Mouse (Mus musculus) C2C12 (cell line): ENCODE data around the gene Nkx2-3. TPM values are rescaled to one million over a fixed set of nuclear protein-coding genes. Genes with fewer than 3 reads are reported as not detected.

Source experiments
- H3K27me3 ChIP-seq: one replicate; pipeline ENCODE4 v1.6.1; 2011; ENCODE audit not compliant: control insufficient read depth, insufficient read depth, insufficient read length
- H3K36me3 ChIP-seq: one replicate; pipeline ENCODE4 v1.6.1; 2011; ENCODE audit not compliant: control insufficient read depth, insufficient read depth
- H3K4me3 ChIP-seq: one replicate; pipeline ENCODE4 v1.5.1; 2011; ENCODE audit warnings: mild to moderate bottlenecking, control low read depth; ENCODE audit not compliant: poor library complexity, insufficient read depth, severe bottlenecking
- H3K79me2 ChIP-seq: one replicate; pipeline ENCODE4 v1.6.1; 2011; ENCODE audit not compliant: control insufficient read depth, insufficient read depth
- H3K79me3 ChIP-seq: one replicate; pipeline ENCODE4 v1.6.1; 2011; ENCODE audit warnings: low read depth, control low read depth
- H3ac ChIP-seq: one replicate; pipeline ENCODE3; 2011; ENCODE audit warnings: low read depth; ENCODE audit not compliant: control insufficient read depth, insufficient read length
- CEBPB ChIP-seq: IDR thresholded peaks from one replicate; pipeline ENCODE4 v1.6.1; 2011; ENCODE audit warnings: low read depth, mild to moderate bottlenecking, control low read depth, moderate library complexity
- CTCF ChIP-seq: IDR thresholded peaks from one replicate; pipeline ENCODE4 v1.5.1; 2011; ENCODE audit not compliant: control insufficient read depth, insufficient read depth, insufficient read length
- FOSL1 ChIP-seq: IDR thresholded peaks from one replicate; pipeline ENCODE4 v1.8.0; 2011; ENCODE audit warnings: mild to moderate bottlenecking, low read length; ENCODE audit not compliant: poor library complexity, insufficient read depth, severe bottlenecking
- MAX ChIP-seq: IDR thresholded peaks from one replicate; pipeline ENCODE4 v1.6.1; 2011; ENCODE audit warnings: mild to moderate bottlenecking, control low read depth
- MYOD1 ChIP-seq: IDR thresholded peaks from one replicate; pipeline ENCODE4 v1.6.1; 2011; ENCODE audit warnings: low read depth; ENCODE audit not compliant: control insufficient read depth, insufficient read length
- MYOG ChIP-seq: IDR thresholded peaks from one replicate; pipeline ENCODE4 v1.6.1; 2011; ENCODE audit not compliant: control insufficient read depth, insufficient read length; ENCODE audit errors: extremely low read depth
- USF1 ChIP-seq: IDR thresholded peaks from one replicate; pipeline ENCODE4 v1.6.1; 2011; ENCODE audit warnings: low read depth, mild to moderate bottlenecking, control low read depth, moderate library complexity
- polyA plus RNA-seq: library from polyadenylated mRNA; unstranded; fragments of >200 nt; fragmentation: generic; extraction: Trizol; gene quantifications from one replicate; pipeline ENCODE4 v1.2.1, GENCODE M21; 2012; ENCODE audit warnings: missing spikeins

Gene Nkx2-3
- polyA plus RNA-seq, 1 experiment, result 0.02 TPM

DNA sequence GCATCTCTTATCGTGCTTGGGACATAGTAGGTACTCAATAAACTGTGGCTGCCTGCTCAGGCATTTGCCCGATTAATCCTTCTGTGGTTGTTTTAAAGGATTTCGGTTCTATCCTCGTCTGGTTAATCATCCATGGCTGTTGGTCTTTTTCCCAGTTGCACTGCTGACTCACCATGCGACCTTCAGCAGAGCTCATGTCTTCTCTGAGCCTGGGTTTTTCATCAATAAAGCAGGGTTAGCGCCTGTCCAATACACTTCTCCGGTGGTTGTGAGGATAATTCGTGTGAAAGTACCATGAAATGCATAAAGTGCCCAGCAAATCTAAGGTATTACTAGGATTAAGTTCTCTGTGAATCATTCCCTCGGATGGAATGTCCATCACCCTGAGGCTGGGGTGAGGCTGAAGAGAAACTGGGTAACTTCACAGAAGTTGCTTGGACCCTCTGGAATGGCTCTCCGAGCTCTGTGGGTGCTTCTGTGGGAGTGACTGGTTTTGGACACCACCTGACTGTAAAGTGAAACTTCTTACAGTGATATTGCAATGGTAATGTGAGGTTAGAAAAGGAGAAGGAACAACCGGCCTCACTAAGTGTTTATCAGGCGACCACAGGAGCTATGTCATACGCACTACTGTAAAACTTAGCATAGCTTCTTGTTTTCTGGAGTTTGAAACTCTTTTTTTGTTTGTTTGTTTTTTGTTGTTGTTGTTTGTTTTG is 32.9 kb upstream of the Nkx2-3 start:
- Histone ChIP-seq H3K27me3 (no peaks in the 10 kb centered on the region), H3ac (no peak overlapping the region), H3K4me3 (no peak overlapping the region), H3K79me2 (no peaks in the 10 kb centered on the region), H3K36me3 (no peaks in the 10 kb centered on the region), H3K79me3 (no peaks in the 10 kb centered on the region)
- TF ChIP-seq MYOD1 (no peak), MYOG (no peak), FOSL1 (no peak), MAX (no peak), CTCF (no peak), CEBPB (no peak)

DNA sequence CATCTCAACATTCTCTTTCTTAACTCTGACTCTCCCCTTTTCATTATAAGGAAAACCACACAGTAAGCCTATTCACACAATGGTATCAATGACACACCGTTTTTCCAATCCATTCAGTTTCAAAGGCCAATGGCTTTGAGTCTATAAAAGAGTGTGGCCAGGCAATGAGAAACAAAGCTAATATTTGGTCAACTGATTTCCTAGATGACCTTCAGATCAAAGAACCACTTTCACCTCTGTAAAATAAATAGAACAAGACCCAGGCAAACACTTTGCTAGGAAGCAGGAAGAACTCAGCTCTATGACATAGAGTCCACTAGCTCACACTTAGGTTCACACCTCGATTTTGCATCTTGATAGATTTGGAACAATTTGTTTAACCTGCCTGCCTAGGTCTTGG is 30.9 kb upstream of the Nkx2-3 start:
- TF ChIP-seq FOSL1 (no peak), USF1 (no peak), MYOD1 (no peak), CEBPB (no peak), CTCF (no peak), MYOG (no peak), MAX (no peak)
- H3K27me3 ChIP-seq, result no peaks in the 10 kb centered on the region
- no peak overlapping the region for H3ac ChIP-seq
- no peaks in the 10 kb centered on the region for H3K79me2 ChIP-seq
- no peak overlapping the region for H3K4me3 ChIP-seq
- no peaks in the 10 kb centered on the region for H3K79me3 ChIP-seq
- H3K36me3 ChIP-seq, result no peaks in the 10 kb centered on the region

DNA sequence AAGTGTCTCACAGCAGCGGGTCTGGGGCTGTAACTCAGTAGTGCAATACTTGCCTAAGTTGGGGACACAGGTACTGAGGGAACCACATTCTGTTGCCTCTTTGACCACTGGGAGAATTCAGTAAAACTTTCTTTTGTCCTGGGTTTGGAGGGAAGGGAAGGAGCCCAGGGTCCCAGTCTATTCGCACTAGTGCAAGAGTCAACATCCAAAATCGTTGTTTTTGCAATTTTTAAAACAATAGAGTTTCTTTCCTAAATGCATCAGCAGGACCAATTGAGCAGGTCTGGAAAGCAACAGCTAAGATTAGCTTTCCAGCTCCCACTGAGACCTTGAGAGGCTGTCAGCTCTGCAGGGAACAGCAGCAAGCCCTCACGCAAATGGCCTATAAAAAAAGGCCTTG is 28.9 kb upstream of the Nkx2-3 start:
- no peaks in the 10 kb centered on the region for H3K27me3 ChIP-seq
- no peaks in the 10 kb centered on the region for H3K79me3 ChIP-seq
- no peak overlapping the region for H3K4me3 ChIP-seq
- no peaks in the 10 kb centered on the region for H3K36me3 ChIP-seq
- no peaks in the 10 kb centered on the region for H3K79me2 ChIP-seq
- H3ac ChIP-seq, result no peak overlapping the region
- TF ChIP-seq CEBPB, result no peak
- no peak for TF ChIP-seq FOSL1
- TF ChIP-seq CTCF, result no peak
- TF ChIP-seq MYOG, result no peak
- TF ChIP-seq MYOD1, result no peak
- TF ChIP-seq MAX, result no peak
- TF ChIP-seq USF1, result no peak

DNA sequence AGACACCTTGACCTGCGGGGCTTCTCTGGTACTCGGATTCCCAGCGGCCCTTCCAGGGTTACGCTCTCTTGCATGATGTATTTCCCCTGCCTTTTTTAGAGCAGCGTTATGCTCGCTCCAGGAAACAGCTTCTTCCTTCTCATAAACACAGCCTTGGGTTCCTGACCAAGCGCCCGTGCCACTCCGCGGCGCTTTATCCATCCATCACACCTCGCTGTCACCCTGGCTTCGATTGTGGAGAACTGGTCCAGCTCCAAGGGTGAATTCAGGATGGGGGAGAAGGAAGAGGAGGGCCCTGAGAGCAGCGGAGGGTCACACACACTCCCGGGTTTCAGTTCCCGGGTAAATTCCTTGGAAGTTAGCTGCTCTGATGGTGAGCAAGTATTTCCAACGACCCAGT is 28.5 kb upstream of the Nkx2-3 start:
- Histone ChIP-seq H3K79me3 (no peaks in the 10 kb centered on the region), H3ac (no peak overlapping the region), H3K36me3 (no peaks in the 10 kb centered on the region), H3K4me3 (no peak overlapping the region), H3K27me3 (no peaks in the 10 kb centered on the region), H3K79me2 (no peaks in the 10 kb centered on the region)
- TF ChIP-seq CTCF (no peak), MAX (no peak), MYOD1 (no peak), MYOG (no peak), CEBPB (no peak), USF1 (no peak), FOSL1 (no peak)

DNA sequence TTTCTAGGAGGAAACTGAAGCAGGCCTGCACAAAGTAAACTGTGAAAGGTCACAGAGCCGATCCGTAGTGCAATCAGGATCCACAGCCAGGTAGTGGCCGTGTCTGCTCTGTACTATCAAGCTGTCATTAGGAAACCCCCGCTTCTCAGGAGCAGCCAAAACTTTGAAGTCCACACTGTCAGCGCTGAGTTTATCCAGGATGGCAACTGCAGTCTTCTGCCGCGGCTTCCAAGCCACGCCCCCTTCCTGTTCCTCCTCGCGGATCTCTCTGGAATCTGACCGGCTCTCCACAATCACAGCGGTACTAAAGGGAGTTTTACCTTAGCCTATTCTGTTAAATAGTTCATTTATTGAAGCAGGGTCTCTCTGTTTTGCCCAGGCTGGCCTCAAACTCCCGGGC is 27.3 kb upstream of the Nkx2-3 start:
- Histone ChIP-seq H3K27me3 (no peaks in the 10 kb centered on the region), H3K79me2 (no peaks in the 10 kb centered on the region), H3K36me3 (no peaks in the 10 kb centered on the region), H3K79me3 (no peaks in the 10 kb centered on the region), H3ac (no peak overlapping the region), H3K4me3 (no peak overlapping the region)
- TF ChIP-seq MYOD1 (no peak), FOSL1 (no peak), MAX (no peak), MYOG (no peak), USF1 (no peak), CEBPB (no peak), CTCF (no peak)

DNA sequence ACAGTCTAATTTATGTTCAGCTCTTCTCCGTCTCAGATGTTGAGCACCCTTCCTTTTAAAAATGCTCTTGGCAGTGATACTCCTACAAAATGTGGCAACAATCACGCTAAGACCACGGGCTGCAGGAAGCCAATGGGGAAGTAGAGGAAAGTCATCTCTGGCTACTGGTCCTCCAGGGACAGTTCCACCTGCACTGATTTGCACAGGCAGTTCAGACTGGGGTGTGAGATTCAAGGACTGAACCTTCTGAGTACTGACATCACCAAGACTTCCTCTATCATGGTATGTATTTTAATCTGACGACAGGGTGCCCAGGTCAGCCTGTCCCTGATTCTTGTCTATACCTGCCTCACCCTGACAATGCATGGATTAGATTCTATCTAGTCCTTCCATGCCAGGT is 20.1 kb upstream of the Nkx2-3 start:
- Histone ChIP-seq H3K79me3 (no peaks in the 10 kb centered on the region), H3ac (no peak overlapping the region), H3K27me3 (peaks cover 26% of the 10 kb centered on the region), H3K36me3 (no peaks in the 10 kb centered on the region), H3K79me2 (no peaks in the 10 kb centered on the region), H3K4me3 (no peak overlapping the region)
- TF ChIP-seq FOSL1 (no peak), MYOD1 (no peak), CEBPB (no peak), USF1 (no peak), MAX (no peak), CTCF (no peak), MYOG (no peak)
